Mouse (Mus musculus) liver, embryonic 14.5 days (tissue): ENCODE data around the gene Car14. TPM values are rescaled to one million over a fixed set of nuclear protein-coding genes. Genes with fewer than 3 reads are reported as not detected.

Experiments
- ATAC-seq: fragments of 200-750 bp; cut with Nextera tagmentation; 2 replicates; pipeline ENCODE4 v1.8.0; 2017; ENCODE audit warnings: moderate number of reproducible peaks, mild to moderate bottlenecking, moderate library complexity; ENCODE audit not compliant: insufficient read depth
- DNase-seq, 3 experiments: peaks; one replicate each; pipeline ENCODE4 v3.0.0-alpha.2; 2012 to 2013; ENCODE audit warnings: low read depth in 3 of 3, low spot score in 3 of 3
- H3K27ac ChIP-seq: fragments of 300-500 bp; sonication (generic); 2 replicates; pipeline ENCODE4 v1.5.1; 2014; ENCODE audit warnings: moderate library complexity, mild to moderate bottlenecking, control low read depth, inconsistent platforms
- H3K27me3 ChIP-seq: fragments of 300-500 bp; sonication (generic); 2 replicates; pipeline ENCODE4 v1.6.1; 2014; ENCODE audit warnings: mild to moderate bottlenecking, low read length, moderate library complexity; ENCODE audit not compliant: control insufficient read depth, insufficient read depth
- H3K36me3 ChIP-seq: fragments of 300-500 bp; sonication (generic); replicated peaks from 2 replicates; pipeline ENCODE4 v1.6.1; 2014; ENCODE audit warnings: low read depth; ENCODE audit not compliant: control insufficient read depth, insufficient read depth
- H3K4me1 ChIP-seq, 2 experiments: fragments of 200-500 bp in 1 of 2; fragments of 300-500 bp in 1 of 2; sonication (generic) in 1 of 2; replicated peaks; 2 replicates each; pipeline ENCODE4 v1.6.1; 2012 to 2014; ENCODE audit warnings: antibody characterized with exemption in 1 of 2, inconsistent platforms in 1 of 2, low read length in 1 of 2; ENCODE audit not compliant: control insufficient read depth in 2 of 2, insufficient read depth in 2 of 2
- H3K4me2 ChIP-seq: fragments of 300-500 bp; sonication (generic); 2 replicates; pipeline ENCODE4 v1.6.1; 2014; ENCODE audit warnings: low read depth, mild to moderate bottlenecking, control low read depth, moderate library complexity
- H3K4me3 ChIP-seq, 2 experiments: fragments of 200-500 bp in 1 of 2; fragments of 300-500 bp in 1 of 2; sonication (generic) in 1 of 2; 2 replicates each; pipeline ENCODE4 v1.5.1; 2012 to 2014; ENCODE audit warnings: low read depth in 2 of 2, low read length in 2 of 2, mild to moderate bottlenecking in 2 of 2, control low read depth in 1 of 2, inconsistent platforms in 1 of 2, moderate library complexity in 1 of 2; ENCODE audit not compliant: insufficient read depth in 1 of 2
- H3K9ac ChIP-seq: fragments of 300-500 bp; sonication (generic); replicated peaks from 2 replicates; pipeline ENCODE4 v1.6.1; 2014; ENCODE audit warnings: mild to moderate bottlenecking, control low read depth, moderate library complexity
- H3K9me3 ChIP-seq: fragments of 300-500 bp; sonication (generic); 2 replicates; pipeline ENCODE4 v1.6.1; 2016; ENCODE audit warnings: low read length, mixed read lengths; ENCODE audit not compliant: control insufficient read depth
- CTCF ChIP-seq: IDR thresholded peaks from 2 replicates; pipeline ENCODE4 v1.5.1; 2016; ENCODE audit warnings: antibody characterized with exemption, low read depth, control low read depth
- EP300 ChIP-seq: IDR thresholded peaks from 2 replicates; pipeline ENCODE4 v1.6.1; 2016; ENCODE audit warnings: antibody characterized with exemption, low read depth
- WGBS: fragments of 180-500 bp; shearing (Covaris S2); extraction: QIAGEN DNeasy Blood & Tissue Kit; methylation state at CpG from one replicate; pipeline ENCODE4 v1.1.7; 2014; ENCODE audit not compliant: insufficient replicate concordance; 5-methylcytosine and 5-hydroxymethylcytosine counted together
- polyA plus RNA-seq, 2 experiments: library from polyadenylated mRNA; depleted of rRNA in 1 of 2; stranded (reverse) in 1 of 2; unstranded in 1 of 2; fragments of >200 nt; fragmentation: Nextera tagmentation in 1 of 2; extraction: Ambion mirVana in 1 of 2; gene quantifications; 2 replicates each; pipeline versions ENCODE4 v1.2.1 to v1.2.3; 2012 to 2014

Car14 gene
- polyA plus RNA-seq, 2 experiments, result 5.3 to 11.1 TPM

DNA sequence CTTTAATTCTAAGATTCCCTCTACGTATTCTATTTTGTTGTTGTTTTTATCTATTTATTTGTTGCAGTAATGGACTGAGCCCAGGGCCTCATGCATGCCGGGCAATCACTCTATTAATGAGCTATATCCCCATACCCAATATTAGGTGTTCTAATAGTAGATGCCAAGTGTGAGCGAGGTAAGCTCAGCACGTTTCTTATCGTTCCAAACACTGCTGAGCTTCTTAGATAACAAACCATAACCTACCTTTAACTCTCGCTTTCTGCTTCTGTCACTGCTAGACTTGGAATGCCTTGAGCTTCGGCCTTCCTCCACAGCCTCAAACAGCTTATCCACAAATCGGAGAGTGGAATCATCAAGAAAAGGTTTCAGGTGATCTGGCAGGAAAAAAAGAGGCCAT is 53.2 kb downstream of the Car14 start:
- 39% methylated on average over 8 of the region's 8 CpGs for WGBS
- no peak for TF ChIP-seq CTCF
- peak; percentile 51 for TF ChIP-seq EP300
- Histone ChIP-seq H3K36me3 (peaks cover 61% of the 10 kb centered on the region), H3K27me3 (no peaks in the 10 kb centered on the region), H3K4me3 (no peak overlapping the region), H3K27ac (peak overlapping the region; percentile 42; the same call in 1 of the 2 replicates), H3K4me2 (peak overlapping the region; percentile 50), H3K9me3 (no peaks in the 10 kb centered on the region), H3K4me1 (peaks cover 18 to 22% of the 10 kb centered on the region in 2 experiments), H3K9ac (peak overlapping the region; percentile 35)
- ATAC-seq (0 out of 2 replicates have a peak, but pooled peaks have one; percentile 12), DNase-seq (peak in 2 of 3 experiments; percentile 47 to 50)

GRCm38 (mm10) chr3:95850611-95851010 is 53.9 kb downstream of the Car14 start:
- no peak for TF ChIP-seq EP300
- TF ChIP-seq CTCF, result no peak
- peaks cover 68% of the 10 kb centered on the region for H3K36me3 ChIP-seq
- no peak overlapping the region for H3K4me3 ChIP-seq
- H3K27ac ChIP-seq, result no peak overlapping the region
- peaks cover 18 to 19% of the 10 kb centered on the region in 2 experiments for H3K4me1 ChIP-seq
- no peaks in the 10 kb centered on the region for H3K27me3 ChIP-seq
- ATAC-seq, result peak; percentile 34; the same call in 1 of the 2 replicates
- no peak for DNase-seq
- no peaks in the 10 kb centered on the region for H3K9me3 ChIP-seq
- no peak overlapping the region; the same call in 1 of the 2 replicates for H3K9ac ChIP-seq
- WGBS, result 27% methylated on average over 4 of the region's 4 CpGs
- peak overlapping the region; percentile 50; the same call in 1 of the 2 replicates for H3K4me2 ChIP-seq

Other genes starting within 250 kb of the Car14 start
- 26.6 and 34.6 TPM in 2 replicates for gene Mcl1, start 245.9 kb downstream of the Car14 start, polyA plus RNA-seq (2012; rRNA removed)
- 39.2 and 45.0 TPM in 2 replicates for gene Mcl1, start 245.9 kb downstream of the Car14 start, polyA plus RNA-seq (2014; fragmentation: Nextera tagmentation; extraction: Ambion mirVana)
- 0.12 and 0.43 TPM in 2 replicates for gene Adamtsl4, start 216.8 kb downstream of the Car14 start, polyA plus RNA-seq (2012; rRNA removed)
- 0.17 and 0.47 TPM in 2 replicates for gene Adamtsl4, start 216.8 kb downstream of the Car14 start, polyA plus RNA-seq (2014; fragmentation: Nextera tagmentation; extraction: Ambion mirVana)
- 9.3 and 9.8 TPM in 2 replicates for gene Ecm1, start 165.1 kb downstream of the Car14 start, polyA plus RNA-seq (2012; rRNA removed)
- gene Ecm1, start 165.1 kb downstream of the Car14 start, polyA plus RNA-seq (2014; fragmentation: Nextera tagmentation; extraction: Ambion mirVana), result 10.2 and 12.9 TPM in 2 replicates
- 14.5 and 19.9 TPM in 2 replicates for gene Tars2, start 144.5 kb downstream of the Car14 start, polyA plus RNA-seq (2012; rRNA removed)
- 37.1 and 39.9 TPM in 2 replicates for gene Tars2, start 144.5 kb downstream of the Car14 start, polyA plus RNA-seq (2014; fragmentation: Nextera tagmentation; extraction: Ambion mirVana)
- 4.2 and 5.3 TPM in 2 replicates for gene Rprd2, start 85.8 kb downstream of the Car14 start, polyA plus RNA-seq (2012; rRNA removed)
- 6.6 and 6.8 TPM in 2 replicates for gene Rprd2, start 85.8 kb downstream of the Car14 start, polyA plus RNA-seq (2014; fragmentation: Nextera tagmentation; extraction: Ambion mirVana)
- 9.9 and 18.9 TPM in 2 replicates for gene Prpf3, start 48.8 kb downstream of the Car14 start, polyA plus RNA-seq (2012; rRNA removed)
- gene Prpf3, start 48.8 kb downstream of the Car14 start, polyA plus RNA-seq (2014; fragmentation: Nextera tagmentation; extraction: Ambion mirVana), result 27.2 and 27.5 TPM in 2 replicates
- 72.5 and 119 TPM in 2 replicates for gene Mrps21, start 33.2 kb downstream of the Car14 start, polyA plus RNA-seq (2012; rRNA removed)
- 224 and 226 TPM in 2 replicates for gene Mrps21, start 33.2 kb downstream of the Car14 start, polyA plus RNA-seq (2014; fragmentation: Nextera tagmentation; extraction: Ambion mirVana)
- 0.57 and 0.73 TPM in 2 replicates for gene Ciart, start 22.4 kb downstream of the Car14 start, polyA plus RNA-seq (2012; rRNA removed)
- 0.32 and 0.53 TPM in 2 replicates for gene Ciart, start 22.4 kb downstream of the Car14 start, polyA plus RNA-seq (2014; fragmentation: Nextera tagmentation; extraction: Ambion mirVana)
- 3.2 and 5.1 TPM in 2 replicates for gene BC028528, start 12.7 kb downstream of the Car14 start, polyA plus RNA-seq (2012; rRNA removed)
- 3.8 and 5.1 TPM in 2 replicates for gene BC028528, start 12.7 kb downstream of the Car14 start, polyA plus RNA-seq (2014; fragmentation: Nextera tagmentation; extraction: Ambion mirVana)
- 26.2 and 28.6 TPM in 2 replicates for gene Aph1a, start 10.7 kb downstream of the Car14 start, polyA plus RNA-seq (2012; rRNA removed)
- 14.0 and 16.1 TPM in 2 replicates for gene Aph1a, start 10.7 kb downstream of the Car14 start, polyA plus RNA-seq (2014; fragmentation: Nextera tagmentation; extraction: Ambion mirVana)
- 39.5 and 104 TPM in 2 replicates for gene Anp32e, start 24.6 kb upstream of the Car14 start, polyA plus RNA-seq (2012; rRNA removed)
- gene Anp32e, start 24.6 kb upstream of the Car14 start, polyA plus RNA-seq (2014; fragmentation: Nextera tagmentation; extraction: Ambion mirVana), result 39.5 and 45.3 TPM in 2 replicates
- gene Plekho1, start 91.3 kb upstream of the Car14 start, polyA plus RNA-seq (2012; rRNA removed), result 6.1 and 9.0 TPM in 2 replicates
- gene Plekho1, start 91.3 kb upstream of the Car14 start, polyA plus RNA-seq (2014; fragmentation: Nextera tagmentation; extraction: Ambion mirVana), result 3.6 and 5.4 TPM in 2 replicates
- gene Vps45, start 153.8 kb upstream of the Car14 start, polyA plus RNA-seq (2012; rRNA removed), result 4.8 and 6.6 TPM in 2 replicates
- gene Vps45, start 153.8 kb upstream of the Car14 start, polyA plus RNA-seq (2014; fragmentation: Nextera tagmentation; extraction: Ambion mirVana), result 9.0 and 9.8 TPM in 2 replicates
- 2.8 and 3.5 TPM in 2 replicates for gene Otud7b, start 199.8 kb upstream of the Car14 start, polyA plus RNA-seq (2012; rRNA removed)
- 5.2 and 8.4 TPM in 2 replicates for gene Otud7b, start 199.8 kb upstream of the Car14 start, polyA plus RNA-seq (2014; fragmentation: Nextera tagmentation; extraction: Ambion mirVana)